Mouse (Mus musculus) liver, adult 10 weeks (tissue): ENCODE measurements around the gene 4933428M09Rik. TPM values are rescaled to one million over a fixed set of nuclear protein-coding genes. Genes with fewer than 3 reads are reported as not detected.

Experiments
- polyA plus RNA-seq: library from polyadenylated mRNA; stranded (reverse); fragments of 350-450 nt; fragmentation: Illumina TruSeq; extraction: RNeasy Lipid Tissue Mini Kit (QIAGEN cat#74804); gene quantifications from one replicate; pipeline ENCODE4 v1.2.3, GENCODE M21; 2014; ENCODE audit warnings: low read depth, low replicate concordance

4933428M09Rik gene
- polyA plus RNA-seq = not detected

DNA sequence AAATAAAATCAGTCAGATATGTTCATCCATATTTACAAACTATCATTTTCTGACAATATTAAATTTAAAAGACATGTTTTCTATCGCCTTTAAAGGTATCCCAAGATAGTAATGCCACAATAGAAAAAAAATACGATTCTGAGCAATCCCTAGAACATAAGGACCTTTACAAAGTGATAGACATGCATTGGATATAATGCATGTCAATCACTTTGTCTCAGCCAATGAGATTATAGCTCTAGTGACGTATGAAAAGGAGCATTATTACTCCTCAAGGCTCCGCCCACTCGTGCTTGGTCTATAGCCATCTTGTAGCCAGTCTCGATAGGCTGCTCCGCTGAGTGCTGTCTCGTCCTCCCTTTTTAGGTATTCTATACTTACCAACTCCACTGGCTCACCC, at the start of gene 4933428M09Rik:
TSS of gene 4933428M09Rik (plus strand) at position 301 of the 400 bp plus-strand sequence.

DNA sequence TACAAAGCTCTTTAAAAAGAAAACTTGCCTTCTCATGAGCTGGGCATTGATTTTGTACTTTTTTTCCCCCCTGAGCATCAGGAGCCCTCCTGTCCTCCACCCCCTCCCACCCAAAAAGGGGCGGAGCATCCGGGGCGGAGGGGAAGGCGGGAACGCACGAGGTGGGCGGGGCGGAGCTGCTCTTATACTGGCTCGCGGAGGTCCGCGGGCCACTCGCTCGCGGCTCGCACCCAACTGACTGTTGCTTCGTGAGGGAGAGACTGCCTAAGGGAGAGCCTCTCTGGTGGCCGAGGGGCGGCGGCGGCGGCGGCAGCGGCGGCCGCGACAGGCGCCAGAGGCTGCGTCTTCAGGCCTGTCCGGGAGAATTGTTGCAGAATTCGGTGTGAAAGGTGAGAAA, 30.8 kb downstream of the 4933428M09Rik start, which contains the start of gene Mum1l1:
TSS of gene Mum1l1 (plus strand) at position 214 of the 397 bp plus-strand sequence.

Other genes starting within 250 kb of the 4933428M09Rik start
- 79.1 TPM for gene Serpina7, start 94.0 kb upstream of the 4933428M09Rik start, polyA plus RNA-seq
- gene 4930513O06Rik, start 93.0 kb upstream of the 4933428M09Rik start, polyA plus RNA-seq = 1.6 TPM
- 0.16 TPM for gene Mum1l1, start 30.8 kb downstream of the 4933428M09Rik start, polyA plus RNA-seq
- gene Trap1a, start 154.5 kb downstream of the 4933428M09Rik start, polyA plus RNA-seq = not detected